Mouse (Mus musculus) v-Abl transformed pro-B cells (cell line): ENCODE results near the gene Gfra1.

Experiments
- in situ Hi-C, 2 experiments: fragments of 400-800 bp; cut with MboI; formaldehyde crosslinking; loops; one replicate each; pipeline ENCODE4 v1.15.1; 2025; ENCODE audit not compliant: unreplicated experiment in 2 of 2

The Gfra1 gene

DNA sequence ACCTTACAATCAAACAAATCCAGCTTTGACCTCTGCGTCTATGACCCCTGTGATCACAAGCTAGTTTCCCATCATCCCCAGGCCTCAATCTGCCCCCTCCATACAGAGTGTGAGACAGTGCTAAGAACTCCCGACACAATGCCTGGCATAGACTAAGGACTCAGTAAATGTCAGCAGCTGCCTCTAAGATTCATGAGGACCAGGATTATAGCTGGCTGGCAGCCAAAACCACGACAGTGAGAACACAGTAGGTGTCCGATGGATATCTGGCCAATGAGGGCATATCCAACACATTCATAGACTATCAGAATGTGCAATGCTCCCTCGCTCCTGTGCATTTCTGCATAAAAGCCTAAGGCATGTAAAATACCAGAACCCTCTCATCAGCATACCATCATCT lies 5.0 kb downstream of the Gfra1 start:
- in situ Hi-C loops, result loop anchor here in 1 of 2 experiments (5.0 to 25.0 kb wide), 2 partner anchors 73 to 788 kb away; no protein-coding TSS in a partner anchor

DNA sequence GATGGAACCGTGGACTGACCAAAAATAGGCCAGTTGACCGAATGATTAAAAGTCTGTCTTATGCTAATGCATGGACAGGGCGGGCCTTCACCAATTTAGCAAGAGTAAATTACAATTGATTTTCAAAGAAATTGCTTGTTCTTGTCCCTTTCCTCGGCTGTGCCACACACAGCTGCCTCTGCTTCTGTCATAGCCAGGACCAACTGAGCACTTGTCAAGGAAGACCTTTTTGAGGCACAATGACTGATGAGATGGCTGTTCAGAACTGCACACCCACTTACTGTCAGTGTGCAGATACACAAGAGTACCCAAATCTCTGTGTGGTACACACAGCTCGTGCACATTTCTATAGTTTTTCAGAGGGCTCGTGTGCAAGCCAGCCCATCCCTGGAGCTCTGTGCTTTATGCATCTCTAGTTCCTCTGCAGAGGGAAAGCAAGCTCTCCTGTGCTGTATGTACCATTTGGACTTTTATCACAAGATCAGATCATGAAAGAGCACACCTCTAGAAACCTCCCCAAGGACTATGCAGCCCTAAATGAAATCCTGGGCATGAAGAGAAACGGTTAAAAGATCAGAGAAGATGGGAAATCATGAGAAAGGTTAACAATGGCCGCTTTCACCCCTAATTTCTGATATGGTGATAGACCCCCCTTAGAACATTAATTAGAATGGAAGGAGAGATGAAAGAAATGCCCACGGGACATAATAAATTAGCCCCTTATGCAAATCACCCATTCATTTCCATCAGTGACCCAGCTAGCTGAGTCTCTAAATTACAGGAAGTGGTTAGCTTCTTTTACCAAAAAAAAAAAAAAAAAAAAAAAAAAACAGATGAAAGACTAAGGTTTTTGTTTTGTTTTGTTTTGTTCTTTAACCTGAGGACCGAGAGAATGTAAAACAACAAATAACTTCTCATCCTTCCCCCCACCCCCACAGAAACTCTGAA lies 12.7 kb downstream of the Gfra1 start:
- in situ Hi-C loops, result no loop called here

- in situ Hi-C loops, result no loop called here
These were observed 13.9 kb downstream of the Gfra1 start for GRCm38 (mm10) chr19:58441785-58442184.

- in situ Hi-C loops, result no loop called here
These were observed 14.5 kb downstream of the Gfra1 start for GRCm38 (mm10) chr19:58441246-58441645.

GRCm38 (mm10) chr19:58438762-58439161 lies 16.9 kb downstream of the Gfra1 start:
- in situ Hi-C loops, result no loop called here

- in situ Hi-C loops, result no loop called here
These were observed 18.2 kb downstream of the Gfra1 start for GRCm38 (mm10) chr19:58437441-58438071.

DNA sequence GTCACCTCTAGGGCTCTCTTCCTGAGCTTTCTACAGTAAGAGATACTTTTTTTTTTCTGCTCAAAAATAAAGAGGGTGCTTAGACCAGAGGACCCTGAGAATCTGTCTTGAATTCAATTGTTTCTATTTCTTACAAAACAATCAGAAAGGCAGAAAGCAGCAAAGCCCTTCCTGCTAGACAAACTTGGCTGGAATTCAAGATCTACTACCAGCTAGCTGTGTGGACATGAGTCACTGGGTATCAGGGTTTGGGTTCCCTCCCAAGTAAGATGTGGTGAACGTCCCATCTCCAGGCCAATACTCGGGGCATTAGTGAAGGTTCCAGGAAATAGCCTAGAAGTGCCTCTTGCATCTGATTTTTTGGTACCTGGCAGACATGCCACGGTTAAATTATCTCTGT lies 18.8 kb downstream of the Gfra1 start:
- in situ Hi-C loops, result no loop called here

DNA sequence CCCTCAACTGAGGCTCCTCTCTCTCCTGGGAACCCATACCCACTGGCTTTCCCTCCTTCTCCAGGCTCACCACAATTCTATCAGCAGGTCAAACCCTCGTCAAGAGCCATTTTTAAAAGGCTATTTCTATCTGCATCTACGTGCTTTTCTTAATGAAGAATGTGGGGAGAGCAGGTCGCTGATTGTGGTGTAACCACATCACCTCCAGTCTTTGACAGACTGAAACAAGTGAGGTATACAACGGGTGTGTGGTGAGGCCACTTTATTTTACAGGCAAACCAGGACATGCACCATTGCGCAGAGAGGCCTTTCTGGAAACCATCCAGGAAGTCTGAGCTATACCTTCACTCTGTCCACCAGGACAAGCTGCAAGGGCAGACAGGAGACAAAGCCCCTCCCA lies 19.8 kb downstream of the Gfra1 start:
- in situ Hi-C loops, result no loop called here

DNA sequence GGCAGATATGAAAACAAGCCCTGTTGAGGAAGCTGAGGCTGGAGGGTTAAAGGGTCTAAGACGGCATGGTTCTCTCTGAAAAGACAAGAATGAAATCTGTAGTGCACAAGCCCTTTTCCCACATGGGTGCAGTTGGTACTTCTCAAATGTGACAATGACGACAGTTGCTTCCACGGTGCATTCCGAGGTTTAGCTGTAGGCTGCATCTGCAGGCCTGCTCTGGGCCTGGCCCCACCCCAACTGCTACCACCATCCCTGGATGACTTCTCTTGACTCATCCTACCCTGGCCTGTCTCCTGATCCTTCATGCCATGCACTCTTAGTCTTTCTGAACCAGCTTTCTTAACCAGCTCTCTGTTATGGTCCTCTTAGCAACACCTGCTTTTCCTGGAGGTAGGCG lies 22.9 kb downstream of the Gfra1 start:
- in situ Hi-C loops, result no loop called here

- in situ Hi-C loops, result no loop called here
These were observed 27.2 kb downstream of the Gfra1 start for GRCm38 (mm10) chr19:58428546-58428945.

- in situ Hi-C loops, result no loop called here
These were observed 28.4 kb downstream of the Gfra1 start for GRCm38 (mm10) chr19:58427348-58427747.

GRCm38 (mm10) chr19:58424928-58425327 lies 30.8 kb downstream of the Gfra1 start:
- in situ Hi-C loops, result no loop called here

DNA sequence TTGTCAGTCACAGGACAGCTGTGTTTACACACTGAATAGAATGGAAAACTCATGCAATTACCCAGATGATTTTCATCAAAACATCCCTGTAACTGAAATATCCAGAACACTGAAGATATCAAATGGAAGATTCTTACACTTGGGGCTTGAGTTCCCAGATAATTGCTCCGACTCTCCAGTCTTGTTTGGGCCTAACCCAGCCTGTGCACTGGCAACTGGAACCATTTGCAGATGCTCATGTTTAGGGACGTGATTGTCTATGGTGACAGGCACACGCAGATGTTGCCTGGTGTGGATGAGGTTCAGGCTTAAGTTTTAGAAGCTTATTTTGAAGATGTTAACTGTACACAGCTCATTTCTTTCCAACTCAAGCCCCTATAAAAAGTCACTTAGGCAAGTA lies 31.5 kb downstream of the Gfra1 start:
- in situ Hi-C loops, result no loop called here

DNA sequence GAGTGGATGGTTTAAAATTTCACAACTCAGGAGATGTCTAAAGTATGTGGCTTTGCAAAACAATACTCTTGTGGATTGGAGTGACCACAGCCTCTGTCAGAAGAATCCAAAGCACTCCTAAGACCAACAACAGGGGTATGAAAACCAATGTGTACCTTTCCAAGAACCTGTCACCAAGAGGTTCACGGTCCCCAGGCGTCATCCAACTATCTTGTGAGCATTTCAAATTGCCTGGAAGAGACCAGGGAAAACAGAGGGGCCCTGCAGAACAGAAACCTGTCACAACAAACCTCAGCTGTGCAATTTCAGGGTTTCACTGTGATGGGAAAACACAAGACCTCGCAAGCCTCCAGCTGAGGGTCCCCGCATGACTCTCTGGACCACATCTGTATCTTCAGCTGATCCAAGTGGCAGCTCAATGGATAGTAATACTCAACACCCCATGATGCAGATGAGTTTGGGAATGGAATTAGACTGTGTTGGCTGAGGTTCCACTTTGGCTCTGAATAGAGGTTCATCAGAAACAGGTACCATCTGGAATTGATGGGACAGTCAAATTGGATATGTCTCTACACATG lies 32.7 kb downstream of the Gfra1 start:
- in situ Hi-C loops, result no loop called here

DNA sequence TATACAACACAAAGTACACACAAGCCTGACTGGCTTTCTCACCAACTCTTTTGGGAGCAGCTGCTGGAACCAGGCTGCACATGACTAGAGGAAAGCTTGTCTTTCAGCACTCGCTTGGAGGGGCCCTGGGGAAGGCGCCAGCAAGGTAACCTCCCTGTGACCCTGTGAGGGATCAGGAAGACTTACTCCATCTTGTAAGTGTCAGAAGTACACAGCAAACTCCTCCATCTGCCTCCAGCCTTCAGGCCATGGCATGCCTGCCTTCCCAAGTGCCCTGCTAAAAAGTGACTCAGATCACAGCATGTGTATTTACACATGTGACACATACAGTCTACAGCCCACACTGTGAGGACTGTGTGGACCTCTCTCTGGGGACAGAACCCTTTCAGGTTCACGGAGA lies 36.0 kb downstream of the Gfra1 start:
- in situ Hi-C loops, result no loop called here

DNA sequence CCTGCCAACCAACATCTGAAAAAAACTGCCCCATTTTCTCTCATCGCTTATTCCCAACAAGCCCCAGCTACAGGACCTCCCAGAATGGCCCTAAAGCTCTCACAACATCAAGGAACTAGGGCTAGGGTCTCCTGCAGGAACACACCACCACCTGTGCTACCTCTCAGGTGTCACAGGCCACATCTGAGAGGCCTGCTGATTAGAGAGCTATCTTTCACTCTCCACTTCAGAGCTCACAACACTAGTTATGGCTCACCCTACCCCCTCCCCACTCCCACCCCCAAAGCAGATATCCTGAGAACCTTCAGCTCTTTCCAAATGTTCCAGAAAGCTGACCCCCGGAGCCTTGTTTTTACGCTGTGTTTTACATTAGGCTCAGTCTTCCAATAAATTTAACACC lies 36.4 kb downstream of the Gfra1 start:
- in situ Hi-C loops, result no loop called here

DNA sequence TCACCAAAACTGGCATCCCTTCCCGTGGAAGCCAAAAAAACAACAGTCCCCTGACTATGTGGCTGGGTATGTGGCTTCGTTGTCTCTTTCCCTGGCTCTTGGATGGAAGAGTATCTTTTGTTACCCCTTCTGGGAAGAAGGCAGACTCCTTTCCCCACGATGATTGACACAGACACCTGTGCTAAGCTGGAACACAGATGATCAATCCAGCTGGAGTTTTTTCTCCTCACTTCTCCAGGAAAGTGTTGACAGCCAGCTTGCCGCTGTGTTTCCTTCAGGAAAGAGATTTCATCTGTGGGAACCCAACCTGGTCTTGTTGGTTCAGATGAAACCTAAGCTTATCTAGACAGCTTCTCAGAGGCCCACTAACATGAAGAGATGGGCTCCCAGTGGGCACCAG lies 40.5 kb downstream of the Gfra1 start:
- in situ Hi-C loops, result no loop called here

GRCm38 (mm10) chr19:58414733-58415132 lies 41.0 kb downstream of the Gfra1 start:
- in situ Hi-C loops, result no loop called here

- in situ Hi-C loops, result no loop called here
These were observed 42.4 kb downstream of the Gfra1 start for GRCm38 (mm10) chr19:58413290-58413689.

- in situ Hi-C loops, result no loop called here
These were observed 42.9 kb downstream of the Gfra1 start for GRCm38 (mm10) chr19:58412811-58413210.

DNA sequence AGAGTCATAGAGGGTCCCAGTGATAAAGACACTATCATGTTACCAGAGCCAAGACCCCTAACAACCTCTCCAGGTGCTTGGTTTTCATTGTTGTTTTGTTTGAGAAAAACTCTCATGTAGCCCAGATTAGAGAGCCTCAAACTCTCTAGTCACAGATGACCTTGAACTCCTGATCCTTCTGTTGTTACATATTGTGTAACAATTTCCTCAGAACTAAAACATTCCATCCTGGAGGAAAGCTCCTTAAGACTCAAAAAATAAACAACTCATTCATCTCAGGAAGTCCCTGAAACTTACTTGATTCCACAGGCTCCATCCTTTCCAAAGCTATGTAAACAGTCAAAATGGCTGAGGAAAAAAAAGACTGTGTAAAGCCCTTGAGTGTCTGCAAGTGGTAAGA lies 49.0 kb downstream of the Gfra1 start:
- in situ Hi-C loops, result no loop called here

- in situ Hi-C loops, result no loop called here
These were observed 55.5 kb downstream of the Gfra1 start for GRCm38 (mm10) chr19:58400224-58400623.
